ENCODE assay signal across 9 mouse cellular contexts in the genomic region with DNA sequence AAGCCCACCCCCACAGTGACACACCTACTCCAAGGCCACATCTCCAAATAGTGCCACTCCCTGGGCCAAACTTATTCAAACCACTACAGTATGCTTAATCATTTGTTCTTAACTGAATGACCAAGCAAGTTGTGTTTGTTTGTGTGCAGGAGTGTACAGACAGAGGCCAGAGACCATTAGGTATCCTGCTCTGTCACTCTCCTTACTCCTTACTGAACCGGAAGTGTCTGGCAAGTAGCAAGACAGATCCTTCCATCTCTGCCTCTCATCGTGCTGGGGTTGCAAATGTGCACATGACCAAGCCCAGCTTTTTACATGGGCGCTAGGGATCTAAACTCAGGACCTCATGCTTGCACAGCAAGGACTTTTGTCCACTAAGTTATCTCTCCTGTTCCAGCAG. TPM values are rescaled to one million over a fixed set of nuclear protein-coding genes. Genes with fewer than 3 reads are reported as not detected.
DNase-seq lines count a peak whose midpoint lies in the region; ATAC-seq lines count a peak whose summit lies in the region.
"Had no signal": no experiment of that assay in that cellular context is flagged by ENCODE, and none has a peak within 500 bp of the region (broad histone marks: within the 10 kb centered on the region; RNA-seq: fewer than 3 reads in every experiment).

No protein-coding gene starts in this region.

- no peaks in the 10 kb centered on the region for H3K36me3 ChIP-seq in liver, embryonic 11.5 days (ENCODE audit: control insufficient read depth, insufficient read depth, low read length)
- H3K36me3 ChIP-seq in macrophage (ENCODE audit: inconsistent target): no peaks in the 10 kb centered on the region
- no peaks in the 10 kb centered on the region for H3K36me3 ChIP-seq in midbrain, embryonic 15.5 days (replicated peaks)
- H3K36me3 ChIP-seq: hindbrain, embryonic 15.5 days had no signal

- no peak overlapping the region for H3K4me3 ChIP-seq in liver, embryonic 11.5 days (ENCODE audit: low read depth, low read length)
- H3K4me3 ChIP-seq in macrophage (ENCODE audit: inconsistent target): peak overlapping the region; percentile 29; the same call in 1 of the 2 replicates
- H3K4me3 ChIP-seq in midbrain, embryonic 15.5 days: no peak overlapping the region

- H3K4me2 ChIP-seq in liver, embryonic 11.5 days: peak overlapping the region; percentile 90
- no peak overlapping the region for H3K4me2 ChIP-seq in midbrain, embryonic 15.5 days

- no peak overlapping the region for H3K9ac ChIP-seq in liver, embryonic 11.5 days (ENCODE audit: low read depth, low read length)
- H3K9ac ChIP-seq in midbrain, embryonic 15.5 days: no peak overlapping the region

- peaks cover 32% of the 10 kb centered on the region for H3K79me2 ChIP-seq in macrophage (ENCODE audit: inconsistent target)

- WGBS in liver, embryonic 11.5 days: 61% methylated on average over 3 of the region's 3 CpGs
- 26% methylated on average over 3 of the region's 3 CpGs for WGBS in macrophage (ENCODE audit: missing documents)
- 84% methylated on average over 3 of the region's 3 CpGs for WGBS in midbrain, embryonic 15.5 days

- H3K27me3 ChIP-seq in liver, embryonic 11.5 days (replicated peaks; ENCODE audit: control insufficient read depth, insufficient read depth, low read length): no peaks in the 10 kb centered on the region
- H3K27me3 ChIP-seq in midbrain, embryonic 15.5 days (replicated peaks): no peaks in the 10 kb centered on the region
- H3K27me3 ChIP-seq: hindbrain, embryonic 15.5 days had no signal

- H3K27ac ChIP-seq in liver, embryonic 11.5 days (ENCODE audit: low read depth, low read length): no peak overlapping the region
- peak overlapping the region; percentile 97 for H3K27ac ChIP-seq in macrophage
- no peak overlapping the region for H3K27ac ChIP-seq in midbrain, embryonic 15.5 days

- no peak for ATAC-seq in liver, embryonic 11.5 days (replicated peaks; ENCODE audit: low FRiP score)
- ATAC-seq in midbrain, embryonic 15.5 days (replicated peaks): no peak

- H3K4me1 ChIP-seq in liver, embryonic 11.5 days (replicated peaks; ENCODE audit: control insufficient read depth, insufficient read depth, low read length): no peaks in the 10 kb centered on the region; the same call in none of the 2 replicates
- peaks cover 19% of the 10 kb centered on the region for H3K4me1 ChIP-seq in midbrain, embryonic 15.5 days

- no peaks in the 10 kb centered on the region for H3K9me3 ChIP-seq in liver, embryonic 11.5 days (ENCODE audit: control insufficient read depth, low read length)
- H3K9me3 ChIP-seq in midbrain, embryonic 15.5 days: no peaks in the 10 kb centered on the region
- H3K9me3 ChIP-seq: hindbrain, embryonic 15.5 days had no signal

- peak; percentile 3 for DNase-seq in embryo, embryonic 11 days
- no peak for DNase-seq in embryo, embryonic 10.5 days (ENCODE audit: low spot score)
- no peak for DNase-seq in liver, embryonic 11.5 days (ENCODE audit: low spot score)
- DNase-seq in liver: no peak
- DNase-seq in cerebellum, adult 9-10 months: peak; percentile 28
- no peak for DNase-seq in gastrocnemius, postnatal 25 days

RNA-seq across cellular contexts. Expression of gene Slc35f5, which starts 1.1 kb away (rescaled TPM):
- 28.5 and 30.4 TPM in 2 replicates for polyA plus RNA-seq in liver, embryonic 11.5 days (2014; fragmentation: Nextera tagmentation; extraction: Ambion mirVana)
- total RNA-seq in macrophage (2018; cell fraction: chromatin; rRNA removed): 10 to 100 TPM; 15.4 to 59.8 (median 31.5) TPM
- total RNA-seq in macrophage (2018; cell fraction: cytosol; rRNA removed): 10 to 100 TPM; 31.8 to 69.1 (median 47.1) TPM
- 10 to 100 TPM; 21.0 to 56.1 (median 43.6) TPM for total RNA-seq in macrophage (2018; cell fraction: nucleus; rRNA removed)
- 35.2 to 45.2 TPM (median 38.8 TPM) in 3 replicates for polyA plus RNA-seq in macrophage (2018)
- total RNA-seq in gastrocnemius, postnatal 25 days (2021): 10 to 100 TPM; 18.6 to 18.9 TPM
- polyA plus RNA-seq in midbrain, embryonic 15.5 days (2015; fragmentation: Nextera tagmentation; extraction: Ambion mirVana): 33.7 and 35.2 TPM in 2 replicates

Comparison
In these comparisons a context has a peak if more than half of its experiments do, and no peak if none do; other contexts are left out.
1. DNase-seq: peak in embryo, embryonic 11 days (single experiment) and cerebellum, adult 9-10 months (single experiment); none in embryo, embryonic 10.5 days (single experiment), liver, embryonic 11.5 days (single experiment), liver (single experiment) and gastrocnemius, postnatal 25 days (single experiment).